Mouse (Mus musculus): Measurements from ENCODE around the gene Galm.

DNA sequence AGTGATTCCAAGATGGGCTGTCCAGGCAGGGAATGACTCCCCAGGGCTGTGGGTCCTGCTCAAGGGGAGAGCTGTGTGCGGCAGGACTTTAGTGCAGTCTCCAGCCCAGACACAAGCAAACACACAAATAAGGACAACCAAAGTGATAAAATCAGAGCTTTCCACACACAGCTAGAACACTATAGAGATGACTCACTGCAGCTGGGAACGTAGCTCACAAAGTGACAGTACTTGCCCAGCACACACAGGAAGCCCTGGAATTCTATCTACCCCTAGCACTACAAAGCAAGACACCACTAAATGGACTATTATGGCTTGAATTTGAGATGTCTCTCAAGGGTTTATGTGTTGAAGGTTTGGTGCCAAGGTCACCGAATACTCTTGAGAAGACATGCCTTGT is 39.1 kb upstream of the Galm start:
- no peak for TF ChIP-seq CTCF (IDR thresholded peaks at IDR 0.05; ENCODE audit: borderline replicate concordance, extremely low read depth, insufficient read depth, insufficient read length)
- TF ChIP-seq POLR2A (IDR thresholded peaks at IDR 0.05; ENCODE audit: borderline replicate concordance, extremely low read depth, insufficient read depth, insufficient read length, poor library complexity, severe bottlenecking) = no peak
